In the genomic region with DNA sequence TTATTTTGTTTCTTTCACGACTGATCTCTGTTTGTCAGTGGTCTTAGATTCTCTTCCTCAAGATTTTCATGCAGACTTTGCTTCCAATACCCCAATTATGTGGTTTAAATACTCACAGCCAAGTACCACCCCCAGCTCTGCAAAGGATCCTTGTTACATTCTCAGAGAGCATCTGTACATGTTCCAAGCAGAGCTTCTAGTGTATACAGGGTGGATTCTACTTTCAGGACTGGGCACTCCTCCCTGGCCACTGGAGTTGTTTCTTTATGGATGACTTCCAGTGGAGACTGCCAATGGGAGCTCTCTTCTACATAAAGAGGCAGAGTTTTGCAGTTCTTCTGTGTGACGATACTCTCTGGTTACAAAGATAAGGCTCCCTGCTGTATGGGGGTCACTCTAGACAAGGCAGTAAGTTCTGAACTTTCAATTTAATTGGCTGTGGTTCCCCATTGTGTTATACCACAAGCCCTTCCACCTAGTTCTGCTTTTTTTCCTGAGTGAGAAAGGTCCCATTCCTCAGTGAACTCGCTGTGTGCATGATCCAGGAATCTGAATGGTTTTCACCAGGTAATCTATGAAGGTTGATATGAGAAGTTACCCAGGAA, we compare ENCODE assay signal across 30 mouse cellular contexts.
DNase-seq lines count a peak whose midpoint lies in the region; ATAC-seq and TF ChIP-seq lines count a peak whose summit lies in the region.
"Had no signal": no experiment of that assay in that cellular context is flagged by ENCODE, and none has a peak within 500 bp of the region (broad histone marks: within the 10 kb centered on the region; RNA-seq: fewer than 3 reads in every experiment).

No protein-coding gene starts in this region.

- no peak overlapping the region for H3K4me2 ChIP-seq in liver, embryonic 13.5 days
- H3K4me2 ChIP-seq: forebrain, embryonic 15.5 days; heart, embryonic 15.5 days; hindbrain, embryonic 12.5 days; limb, embryonic 15.5 days; midbrain, embryonic 12.5 days; neural tube, embryonic 12.5 days had no signal

- no peak for TF ChIP-seq POLR2A in cerebellum, adult 2 months (IDR thresholded peaks at IDR 0.05; ENCODE audit: borderline replicate concordance, insufficient read depth, low read length)

- ATAC-seq in common myeloid progenitor, adult 5-6 weeks (replicated peaks; ENCODE audit: low read depth, poor library complexity, severe bottlenecking): peak; percentile 97
- ATAC-seq in liver, embryonic 13.5 days (ENCODE audit: low read depth): peak; percentile 60
- peak; percentile 26; the same call in 1 of the 2 replicates for ATAC-seq in megakaryocyte-erythroid progenitor cell, adult 5-6 weeks (replicated peaks; ENCODE audit: low FRiP score, low TSS enrichment, poor library complexity, severe bottlenecking)
- ATAC-seq: activated CD4-positive, CD25-positive, alpha-beta regulatory T cell, adult 4 months; forebrain, embryonic 15.5 days; intestine, embryonic 16.5 days had no signal

- no peak for TF ChIP-seq CTCF in cerebellum, adult 2 months (IDR thresholded peaks at IDR 0.05; ENCODE audit: borderline replicate concordance, insufficient read depth, low read depth, low read length)

- no peaks in the 10 kb centered on the region for H3K36me3 ChIP-seq in liver, embryonic 13.5 days
- H3K36me3 ChIP-seq in forebrain, embryonic 10.5 days (replicated peaks): no peaks in the 10 kb centered on the region
- H3K36me3 ChIP-seq: forebrain, embryonic 15.5 days; heart, embryonic 10.5 days; heart, embryonic 15.5 days; hindbrain, embryonic 12.5 days; limb, embryonic 10.5 days; limb, embryonic 15.5 days; midbrain, embryonic 12.5 days; neural tube, embryonic 12.5 days had no signal

- 32% methylated on average over 3 of the region's 3 CpGs for WGBS in liver, embryonic 13.5 days (ENCODE audit: insufficient replicate concordance)
- 82% methylated on average over 3 of the region's 3 CpGs for WGBS in forebrain, embryonic 10.5 days
- WGBS in cerebellum, adult 2 months: 70% methylated on average over 3 of the region's 3 CpGs

- no peaks in the 10 kb centered on the region for H3K9me3 ChIP-seq in liver, embryonic 13.5 days (replicated peaks)
- H3K9me3 ChIP-seq in forebrain, embryonic 10.5 days: no peaks in the 10 kb centered on the region
- H3K9me3 ChIP-seq: forebrain, embryonic 15.5 days; heart, embryonic 10.5 days; heart, embryonic 15.5 days; hindbrain, embryonic 12.5 days; limb, embryonic 10.5 days; limb, embryonic 15.5 days; midbrain, embryonic 12.5 days; neural tube, embryonic 12.5 days had no signal

- H3K4me3 ChIP-seq in liver, embryonic 13.5 days (replicated peaks): no peak overlapping the region
- H3K4me3 ChIP-seq in forebrain, embryonic 10.5 days: no peak overlapping the region
- no peak overlapping the region for H3K4me3 ChIP-seq in cerebellum, adult 2 months (replicated peaks; ENCODE audit: insufficient read depth, low read depth, low read length)
- H3K4me3 ChIP-seq: forebrain, embryonic 15.5 days; heart, embryonic 10.5 days; heart, embryonic 15.5 days; hindbrain, embryonic 12.5 days; limb, embryonic 10.5 days; limb, embryonic 15.5 days; midbrain, embryonic 12.5 days; myocyte; neural tube, embryonic 12.5 days had no signal

- H3K4me1 ChIP-seq in liver, embryonic 13.5 days (replicated peaks): no peaks in the 10 kb centered on the region
- H3K4me1 ChIP-seq in forebrain, embryonic 10.5 days: peaks cover 7% of the 10 kb centered on the region; the same call in 1 of the 2 replicates
- H3K4me1 ChIP-seq in cerebellum, adult 2 months (ENCODE audit: control insufficient read depth, insufficient read depth, low read length): no peaks in the 10 kb centered on the region
- H3K4me1 ChIP-seq: forebrain, embryonic 15.5 days; heart, embryonic 10.5 days; heart, embryonic 15.5 days; hindbrain, embryonic 12.5 days; limb, embryonic 10.5 days; limb, embryonic 15.5 days; midbrain, embryonic 12.5 days; neural tube, embryonic 12.5 days had no signal

- H3K27ac ChIP-seq in liver, embryonic 13.5 days: no peak overlapping the region
- no peak overlapping the region for H3K27ac ChIP-seq in forebrain, embryonic 10.5 days
- no peak overlapping the region for H3K27ac ChIP-seq in cerebellum, adult 2 months (ENCODE audit: insufficient read depth, low read length)
- H3K27ac ChIP-seq: forebrain, embryonic 15.5 days; heart, embryonic 10.5 days; heart, embryonic 15.5 days; hindbrain, embryonic 12.5 days; limb, embryonic 10.5 days; limb, embryonic 15.5 days; macrophage; midbrain, embryonic 12.5 days; neural tube, embryonic 12.5 days had no signal

- H3K27me3 ChIP-seq in liver, embryonic 13.5 days: no peaks in the 10 kb centered on the region
- no peaks in the 10 kb centered on the region for H3K27me3 ChIP-seq in forebrain, embryonic 10.5 days (ENCODE audit: poor library complexity, severe bottlenecking)
- H3K27me3 ChIP-seq in cerebellum, adult 2 months (ENCODE audit: control insufficient read depth, insufficient read depth, low read length): no peaks in the 10 kb centered on the region
- H3K27me3 ChIP-seq: forebrain, embryonic 15.5 days; heart, embryonic 15.5 days; hindbrain, embryonic 12.5 days; limb, embryonic 15.5 days; midbrain, embryonic 12.5 days; neural tube, embryonic 12.5 days had no signal

- peak; percentile 27 to 28 for DNase-seq in right cerebral cortex, postnatal 10 days (ENCODE audit: low spot score in 2 of 2)
- DNase-seq in right cerebral cortex, postnatal 36 days (ENCODE audit: low spot score in 2 of 2): no peak
- no peak for DNase-seq in liver, embryonic 13.5 days
- DNase-seq in layer of hippocampus, postnatal 14 days (ENCODE audit: low spot score in 2 of 2): no peak
- DNase-seq in forebrain, embryonic 10.5 days (ENCODE audit: extremely low spot score, low spot score): no peak
- DNase-seq in cerebellum, adult 2 months: no peak
- DNase-seq: adrenal gland, adult 8-10 months; B cell, adult 2 months; cerebellum, adult 11-12 months; cerebellum, postnatal 10 days; gastrocnemius, postnatal 14 days; heart, adult 11 months; kidney, postnatal 14 days; lung, adult 2 months; lung, postnatal 10 days; right cerebral cortex, adult 18-20 months had no signal

- no peak overlapping the region for H3K9ac ChIP-seq in liver, embryonic 13.5 days
- H3K9ac ChIP-seq: forebrain, embryonic 15.5 days; heart, embryonic 15.5 days; hindbrain, embryonic 12.5 days; limb, embryonic 15.5 days; midbrain, embryonic 12.5 days; neural tube, embryonic 12.5 days had no signal

Comparison
In these comparisons a context has a peak if more than half of its experiments do, and no peak if none do; other contexts are left out.
1. DNase-seq: peak in right cerebral cortex, postnatal 10 days (2 of 2); none in right cerebral cortex, postnatal 36 days (0 of 2), liver, embryonic 13.5 days (single experiment), layer of hippocampus, postnatal 14 days (0 of 2), forebrain, embryonic 10.5 days (single experiment) and cerebellum, adult 2 months (0 of 2).
2. ATAC-seq: peak in every context shown above with its lines; median percentile 97 in common myeloid progenitor, adult 5-6 weeks; 60 in liver, embryonic 13.5 days; 26 in megakaryocyte-erythroid progenitor cell, adult 5-6 weeks.